Mouse (Mus musculus) spleen, adult 2 months (tissue): ENCODE results near the gene Cracr2b.

Experiments used
- CTCF ChIP-seq: fragments of 200-500 bp; IDR thresholded peaks from 2 replicates; pipeline ENCODE4 v1.5.1; 2011; ENCODE audit warnings: mild to moderate bottlenecking, inconsistent platforms; ENCODE audit not compliant: insufficient read depth, insufficient read length, insufficient replicate concordance; ENCODE audit errors: extremely low read depth
- POLR2A ChIP-seq: fragments of 200-500 bp; IDR thresholded peaks from 2 replicates; pipeline ENCODE4 v1.6.1; 2011; ENCODE audit warnings: low read depth, low read length, inconsistent platforms

GRCm38 (mm10) chr7:141467230-141468030 lies 6.5 kb downstream of the Cracr2b start, which contains the start of gene Cd151:
- TF ChIP-seq POLR2A (no peak), CTCF (no peak)
